Mouse (Mus musculus) myocyte (in vitro differentiated cells): ENCODE data around the gene Pacsin2.

Experiments used
- E2F4 ChIP-seq: IDR thresholded peaks from one replicate; pipeline ENCODE4 v1.6.1; 2011; ENCODE audit warnings: mild to moderate bottlenecking, control low read depth, moderate library complexity; ENCODE audit not compliant: insufficient read depth
- MAX ChIP-seq: IDR thresholded peaks from one replicate; pipeline ENCODE4 v1.6.1; 2011; ENCODE audit warnings: low read depth, mild to moderate bottlenecking, control low read depth
- MYOD1 ChIP-seq, 3 experiments: IDR thresholded peaks; one replicate each; pipeline ENCODE4 v1.6.1; 2011; ENCODE audit warnings: control low read depth in 2 of 3, low read depth in 2 of 3, mild to moderate bottlenecking in 2 of 3, moderate library complexity in 1 of 3; ENCODE audit not compliant: insufficient read length in 2 of 3, control insufficient read depth in 1 of 3
- POLR2A ChIP-seq: IDR thresholded peaks from one replicate; pipeline ENCODE4 v1.6.1; 2011; ENCODE audit warnings: low read depth, mild to moderate bottlenecking, control low read depth, moderate library complexity; ENCODE audit not compliant: insufficient read length

GRCm38 (mm10) chr15:83387911-83388310 is 76.5 kb downstream of the Pacsin2 start:
- TF ChIP-seq MAX (no peak), POLR2A (no peak), MYOD1 (IDR thresholded peaks at IDR 0.05; ENCODE audit: control insufficient read depth in 1 of 3, insufficient read length in 2 of 3, low read depth in 2 of 3) (no peak), E2F4 (no peak)
